11 mouse cellular contexts compared by ENCODE assay signal in genomic region chr11:120500357-120500756, GRCm38 (mm10). TPM values are rescaled to one million over a fixed set of nuclear protein-coding genes. Genes with fewer than 3 reads are reported as not detected.
DNase-seq lines count a peak whose midpoint lies in the region; ATAC-seq lines count a peak whose summit lies in the region.
"Had no signal": no experiment of that assay in that cellular context is flagged by ENCODE, and none has a peak within 500 bp of the region (broad histone marks: within the 10 kb centered on the region; RNA-seq: fewer than 3 reads in every experiment).

No protein-coding gene starts in this region.

- peak; percentile 45 for DNase-seq in forebrain, embryonic 11.5 days (ENCODE audit: low spot score)
- DNase-seq in kidney, postnatal 4 days, result peak; percentile 68 to 77
- DNase-seq in layer of hippocampus, postnatal 25 days (ENCODE audit: extremely low spot score in 1 of 2, low spot score in 1 of 2), result no peak

- no peaks in the 10 kb centered on the region; the same call in 1 of the 2 replicates for H3K4me1 ChIP-seq in forebrain, embryonic 11.5 days (replicated peaks; ENCODE audit: control insufficient read depth, insufficient read depth, low read length)
- H3K4me1 ChIP-seq in forebrain, embryonic 13.5 days, result no peaks in the 10 kb centered on the region
- H3K4me1 ChIP-seq in intestine, embryonic 15.5 days (replicated peaks), result peaks cover 15% of the 10 kb centered on the region; the same call in 1 of the 2 replicates
- no peaks in the 10 kb centered on the region for H3K4me1 ChIP-seq in midbrain, embryonic 16.5 days (ENCODE audit: control insufficient read depth, insufficient read depth, low read length)
- H3K4me1 ChIP-seq: midbrain, embryonic 10.5 days had no signal

- H3K9me3 ChIP-seq in forebrain, embryonic 11.5 days (ENCODE audit: control insufficient read depth, low read length), result no peaks in the 10 kb centered on the region
- H3K9me3 ChIP-seq in forebrain, embryonic 13.5 days (replicated peaks), result no peaks in the 10 kb centered on the region
- no peaks in the 10 kb centered on the region for H3K9me3 ChIP-seq in intestine, embryonic 15.5 days
- H3K9me3 ChIP-seq in midbrain, embryonic 16.5 days (replicated peaks; ENCODE audit: control insufficient read depth, low read length, poor library complexity, severe bottlenecking), result no peaks in the 10 kb centered on the region
- H3K9me3 ChIP-seq: embryonic facial prominence, embryonic 15.5 days; midbrain, embryonic 10.5 days had no signal

- no peak overlapping the region for H3K9ac ChIP-seq in forebrain, embryonic 11.5 days (ENCODE audit: low read length)
- no peak overlapping the region for H3K9ac ChIP-seq in forebrain, embryonic 13.5 days
- H3K9ac ChIP-seq in intestine, embryonic 15.5 days, result no peak overlapping the region
- H3K9ac ChIP-seq in midbrain, embryonic 16.5 days (ENCODE audit: low read depth, low read length), result no peak overlapping the region
- H3K9ac ChIP-seq: embryonic facial prominence, embryonic 15.5 days had no signal

- ATAC-seq in forebrain, embryonic 11.5 days (replicated peaks; ENCODE audit: low FRiP score), result no peak
- ATAC-seq in forebrain, embryonic 13.5 days, result no peak
- peak; percentile 87 for ATAC-seq in intestine, embryonic 15.5 days
- 0 out of 2 replicates have a peak, but pooled peaks have one; percentile 25 for ATAC-seq in megakaryocyte-erythroid progenitor cell, adult 5-6 weeks (replicated peaks; ENCODE audit: low FRiP score, low TSS enrichment, poor library complexity, severe bottlenecking)
- no peak for ATAC-seq in midbrain, embryonic 16.5 days
- ATAC-seq in inflammation-experienced regulatory T-cells, adult 6 months, result no peak

- no peak overlapping the region for H3K27ac ChIP-seq in forebrain, embryonic 11.5 days (ENCODE audit: low read depth, low read length)
- H3K27ac ChIP-seq in forebrain, embryonic 13.5 days, result no peak overlapping the region
- H3K27ac ChIP-seq in intestine, embryonic 15.5 days, result peak overlapping the region; percentile 52
- no peak overlapping the region for H3K27ac ChIP-seq in midbrain, embryonic 16.5 days (ENCODE audit: low read length)
- H3K27ac ChIP-seq: embryonic facial prominence, embryonic 15.5 days; midbrain, embryonic 10.5 days had no signal

- no peak overlapping the region for H3K4me2 ChIP-seq in forebrain, embryonic 11.5 days (ENCODE audit: low read depth, low read length, severe bottlenecking)
- no peak overlapping the region for H3K4me2 ChIP-seq in forebrain, embryonic 13.5 days
- H3K4me2 ChIP-seq in intestine, embryonic 15.5 days (replicated peaks), result 0 out of 2 replicates have a peak overlapping the region, but pooled peaks have one; percentile 11
- H3K4me2 ChIP-seq in midbrain, embryonic 16.5 days (ENCODE audit: low read length), result no peak overlapping the region
- H3K4me2 ChIP-seq: embryonic facial prominence, embryonic 15.5 days had no signal

- H3K36me3 ChIP-seq in forebrain, embryonic 11.5 days (ENCODE audit: control insufficient read depth, insufficient read depth, low read length), result peaks cover 2% of the 10 kb centered on the region; the same call in 1 of the 2 replicates
- peaks cover 42% of the 10 kb centered on the region for H3K36me3 ChIP-seq in forebrain, embryonic 13.5 days (ENCODE audit: poor library complexity, severe bottlenecking)
- peaks cover 23% of the 10 kb centered on the region; the same call in 1 of the 2 replicates for H3K36me3 ChIP-seq in intestine, embryonic 15.5 days
- peaks cover 15% of the 10 kb centered on the region for H3K36me3 ChIP-seq in midbrain, embryonic 16.5 days (ENCODE audit: control insufficient read depth, insufficient read depth, low read length)

- 37% methylated on average over 3 of the region's 3 CpGs for WGBS in forebrain, embryonic 11.5 days
- WGBS in forebrain, embryonic 13.5 days, result 23% methylated on average over 3 of the region's 3 CpGs
- 16% methylated on average over 3 of the region's 3 CpGs for WGBS in intestine, embryonic 15.5 days
- WGBS in midbrain, embryonic 16.5 days, result 32% methylated on average over 3 of the region's 3 CpGs

- H3K27me3 ChIP-seq in forebrain, embryonic 11.5 days (ENCODE audit: control insufficient read depth, insufficient read depth, low read length), result no peaks in the 10 kb centered on the region
- no peaks in the 10 kb centered on the region for H3K27me3 ChIP-seq in forebrain, embryonic 13.5 days
- H3K27me3 ChIP-seq in intestine, embryonic 15.5 days (replicated peaks), result no peaks in the 10 kb centered on the region
- H3K27me3 ChIP-seq in midbrain, embryonic 16.5 days (ENCODE audit: control insufficient read depth, insufficient read depth, low read depth, low read length), result no peaks in the 10 kb centered on the region
- H3K27me3 ChIP-seq: embryonic facial prominence, embryonic 15.5 days had no signal

- no peak overlapping the region for H3K4me3 ChIP-seq in forebrain, embryonic 11.5 days (ENCODE audit: low read depth, low read length)
- no peak overlapping the region for H3K4me3 ChIP-seq in forebrain, embryonic 13.5 days
- no peak overlapping the region for H3K4me3 ChIP-seq in intestine, embryonic 15.5 days (replicated peaks)
- H3K4me3 ChIP-seq in midbrain, embryonic 16.5 days (ENCODE audit: low read depth, low read length), result no peak overlapping the region; the same call in 1 of the 2 replicates
- H3K4me3 ChIP-seq: embryonic facial prominence, embryonic 15.5 days; midbrain, embryonic 10.5 days had no signal

RNA-seq across cellular contexts. Expression of gene Slc25a10, which starts 8.7 kb away (rescaled TPM):
- 50.9 and 57.5 TPM in 2 replicates for polyA plus RNA-seq in forebrain, embryonic 11.5 days (2014; fragmentation: Nextera tagmentation; extraction: Ambion mirVana)
- 31.1 and 41.9 TPM in 2 replicates for polyA plus RNA-seq in forebrain, embryonic 13.5 days (2015; fragmentation: Nextera tagmentation; extraction: Ambion mirVana)
- polyA plus RNA-seq in intestine, embryonic 15.5 days (2015; fragmentation: Nextera tagmentation; extraction: Ambion mirVana), result 79.1 and 90.1 TPM in 2 replicates
- 16.9 and 27.2 TPM in 2 replicates for total RNA-seq in megakaryocyte-erythroid progenitor cell, adult 5-6 weeks (2014; fragmentation: Nextera tagmentation)
- total RNA-seq in megakaryocyte-erythroid progenitor cell, adult 5-6 weeks (2017), result 17.6 and 18.8 TPM in 2 replicates
- 23.1 and 24.8 TPM in 2 replicates for polyA plus RNA-seq in midbrain, embryonic 16.5 days (2015; fragmentation: Nextera tagmentation; extraction: Ambion mirVana)
- 10 to 100 TPM; 12.4 to 14.3 (median 12.7) TPM for polyA plus RNA-seq in inflammation-experienced regulatory T-cells, adult 6 months (2017; shearing (Covaris generic))
- total RNA-seq in layer of hippocampus, postnatal 25 days (2021), result 10 to 100 TPM; 18.1 to 22.4 TPM

RNA-seq across cellular contexts. Expression of gene Mrpl12, which starts 15.9 kb away (rescaled TPM):
- polyA plus RNA-seq in forebrain, embryonic 11.5 days (2014; fragmentation: Nextera tagmentation; extraction: Ambion mirVana), result 152 and 160 TPM in 2 replicates
- 127 TPM in 2 replicates for polyA plus RNA-seq in forebrain, embryonic 13.5 days (2015; fragmentation: Nextera tagmentation; extraction: Ambion mirVana)
- 222 and 231 TPM in 2 replicates for polyA plus RNA-seq in intestine, embryonic 15.5 days (2015; fragmentation: Nextera tagmentation; extraction: Ambion mirVana)
- total RNA-seq in megakaryocyte-erythroid progenitor cell, adult 5-6 weeks (2014; fragmentation: Nextera tagmentation), result 165 and 221 TPM in 2 replicates
- total RNA-seq in megakaryocyte-erythroid progenitor cell, adult 5-6 weeks (2017), result 151 and 192 TPM in 2 replicates
- 118 and 130 TPM in 2 replicates for polyA plus RNA-seq in midbrain, embryonic 16.5 days (2015; fragmentation: Nextera tagmentation; extraction: Ambion mirVana)
- polyA plus RNA-seq in inflammation-experienced regulatory T-cells, adult 6 months (2017; shearing (Covaris generic)), result 10 to 100 TPM; 54.6 to 78.9 (median 73.0) TPM
- total RNA-seq in layer of hippocampus, postnatal 25 days (2021), result 10 to 100 TPM; 60.9 to 72.0 TPM

RNA-seq across cellular contexts. Expression of gene Gcgr, which starts 30.1 kb away (rescaled TPM):
- 0.35 TPM in 1 of 2 replicates, not detected in the other for polyA plus RNA-seq in forebrain, embryonic 11.5 days (2014; fragmentation: Nextera tagmentation; extraction: Ambion mirVana)
- 0.08 and 0.21 TPM in 2 replicates for polyA plus RNA-seq in forebrain, embryonic 13.5 days (2015; fragmentation: Nextera tagmentation; extraction: Ambion mirVana)
- polyA plus RNA-seq in intestine, embryonic 15.5 days (2015; fragmentation: Nextera tagmentation; extraction: Ambion mirVana), result 0.58 and 0.67 TPM in 2 replicates
- not detected in 2 replicates for total RNA-seq in megakaryocyte-erythroid progenitor cell, adult 5-6 weeks (2014; fragmentation: Nextera tagmentation)
- not detected in 2 replicates for total RNA-seq in megakaryocyte-erythroid progenitor cell, adult 5-6 weeks (2017)
- polyA plus RNA-seq in midbrain, embryonic 16.5 days (2015; fragmentation: Nextera tagmentation; extraction: Ambion mirVana), result 0.13 and 0.31 TPM in 2 replicates
- polyA plus RNA-seq in inflammation-experienced regulatory T-cells, adult 6 months (2017; shearing (Covaris generic)), result not detected
- total RNA-seq in layer of hippocampus, postnatal 25 days (2021), result under 1 TPM; 0.15 to 0.19 TPM
- total RNA-seq: hematopoietic stem cell, adult 5-6 weeks had no signal

RNA-seq across cellular contexts. Expression of gene Arl16, which starts 33.0 kb away (rescaled TPM):
- 50.1 and 54.2 TPM in 2 replicates for polyA plus RNA-seq in forebrain, embryonic 11.5 days (2014; fragmentation: Nextera tagmentation; extraction: Ambion mirVana)
- 49.8 and 56.5 TPM in 2 replicates for polyA plus RNA-seq in forebrain, embryonic 13.5 days (2015; fragmentation: Nextera tagmentation; extraction: Ambion mirVana)
- polyA plus RNA-seq in intestine, embryonic 15.5 days (2015; fragmentation: Nextera tagmentation; extraction: Ambion mirVana), result 34.7 and 36.5 TPM in 2 replicates
- total RNA-seq in megakaryocyte-erythroid progenitor cell, adult 5-6 weeks (2014; fragmentation: Nextera tagmentation), result 11.2 and 14.7 TPM in 2 replicates
- total RNA-seq in megakaryocyte-erythroid progenitor cell, adult 5-6 weeks (2017), result 8.8 and 21.9 TPM in 2 replicates
- polyA plus RNA-seq in midbrain, embryonic 16.5 days (2015; fragmentation: Nextera tagmentation; extraction: Ambion mirVana), result 51.5 and 58.7 TPM in 2 replicates
- 10 to 100 TPM; 28.8 to 39.7 (median 33.1) TPM for polyA plus RNA-seq in inflammation-experienced regulatory T-cells, adult 6 months (2017; shearing (Covaris generic))
- 10 to 100 TPM; 50.8 to 53.8 TPM for total RNA-seq in layer of hippocampus, postnatal 25 days (2021)

RNA-seq across cellular contexts. Expression of gene Ccdc137, which starts 42.4 kb away (rescaled TPM):
- 30.3 and 33.8 TPM in 2 replicates for polyA plus RNA-seq in forebrain, embryonic 11.5 days (2014; fragmentation: Nextera tagmentation; extraction: Ambion mirVana)
- 30.9 and 31.3 TPM in 2 replicates for polyA plus RNA-seq in forebrain, embryonic 13.5 days (2015; fragmentation: Nextera tagmentation; extraction: Ambion mirVana)
- polyA plus RNA-seq in intestine, embryonic 15.5 days (2015; fragmentation: Nextera tagmentation; extraction: Ambion mirVana), result 27.6 and 31.3 TPM in 2 replicates
- 36.1 and 67.6 TPM in 2 replicates for total RNA-seq in megakaryocyte-erythroid progenitor cell, adult 5-6 weeks (2014; fragmentation: Nextera tagmentation)
- 70.0 and 99.8 TPM in 2 replicates for total RNA-seq in megakaryocyte-erythroid progenitor cell, adult 5-6 weeks (2017)
- 25.4 and 28.2 TPM in 2 replicates for polyA plus RNA-seq in midbrain, embryonic 16.5 days (2015; fragmentation: Nextera tagmentation; extraction: Ambion mirVana)
- polyA plus RNA-seq in inflammation-experienced regulatory T-cells, adult 6 months (2017; shearing (Covaris generic)), result 10 to 100 TPM; 17.8 to 26.0 (median 17.9) TPM
- total RNA-seq in layer of hippocampus, postnatal 25 days (2021), result 10 to 100 TPM; 23.6 to 26.8 TPM

Comparison
In these comparisons a context has a peak if more than half of its experiments do, and no peak if none do; other contexts are left out.
1. ATAC-seq: peak in intestine, embryonic 15.5 days (single experiment) and megakaryocyte-erythroid progenitor cell, adult 5-6 weeks (single experiment); none in forebrain, embryonic 11.5 days (single experiment), forebrain, embryonic 13.5 days (single experiment), midbrain, embryonic 16.5 days (single experiment) and inflammation-experienced regulatory T-cells, adult 6 months (single experiment).
2. DNase-seq: peak in forebrain, embryonic 11.5 days (single experiment) and kidney, postnatal 4 days (2 of 2); none in layer of hippocampus, postnatal 25 days (0 of 2).